Mouse (Mus musculus) liver, adult 2 months (tissue): ENCODE data around the gene Zfp523.

Experiments
- CTCF ChIP-seq: fragments of 200-500 bp; IDR thresholded peaks from 2 replicates; pipeline ENCODE4 v1.5.1; 2011; ENCODE audit warnings: low read depth, low read length, control low read depth
- POLR2A ChIP-seq: fragments of 200-500 bp; IDR thresholded peaks from 2 replicates; pipeline ENCODE4 v1.6.1; 2011; ENCODE audit warnings: low read length, control low read depth; ENCODE audit not compliant: insufficient read depth; ENCODE audit errors: extremely low read depth

DNA sequence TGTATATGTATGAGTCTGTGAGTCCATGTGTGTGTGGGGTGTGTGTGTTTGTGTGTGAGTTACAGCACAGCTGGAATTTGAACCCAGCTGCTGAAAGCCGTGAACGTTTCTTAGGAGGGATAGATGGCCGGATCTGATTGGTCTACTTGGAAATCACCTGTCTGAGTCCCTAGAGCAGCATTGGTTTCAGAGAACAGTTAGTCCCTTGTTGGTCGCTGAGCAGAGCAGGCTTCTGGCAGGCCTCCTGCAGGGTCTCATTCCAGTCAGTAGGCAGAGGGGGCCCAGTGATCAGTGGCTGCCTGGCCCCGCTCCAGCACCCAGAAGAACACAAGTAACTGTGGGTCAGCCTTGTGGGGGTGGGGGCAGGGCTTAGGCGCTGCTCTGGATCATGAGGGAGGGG is 67.8 kb downstream of the Zfp523 start:
- no peak for TF ChIP-seq CTCF
- TF ChIP-seq POLR2A: no peak
